Mouse (Mus musculus) mouse trophoblast stem cell (cell line): Measurements from ENCODE around the gene Tbc1d10b.

Experiments
- in situ Hi-C, 2 experiments: fragments of 300-500 bp; cut with MseI, MboI; formaldehyde crosslinking; loops; 2 replicates in 1 of 2; 3 replicates in 1 of 2; pipeline ENCODE4 v1.15.1; 2025

Tbc1d10b gene

DNA sequence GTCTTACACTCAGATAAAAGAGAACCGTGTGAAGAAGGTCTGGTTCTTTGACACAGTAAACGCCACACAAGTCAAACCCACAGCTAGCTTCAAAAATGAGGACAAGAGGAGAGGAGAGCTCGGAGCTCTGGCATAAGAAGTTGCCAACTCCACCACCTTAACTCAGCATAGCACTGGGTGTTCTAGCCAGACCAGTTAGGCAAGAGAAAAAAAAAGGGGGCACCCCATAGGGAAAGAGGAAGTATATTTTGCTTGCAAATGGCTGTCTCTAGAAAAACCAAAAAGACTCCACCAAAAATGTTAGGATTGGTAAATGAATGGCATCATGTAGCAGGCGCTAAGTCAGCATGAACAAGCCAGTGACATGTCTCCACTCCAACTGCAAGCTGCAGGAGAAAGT lies 44.3 kb downstream of the Tbc1d10b start:
- in situ Hi-C loops = no loop called here

- in situ Hi-C loops = no loop called here
Measured at GRCm38 (mm10) chr7:127162546-127162945, 45.7 kb downstream of the Tbc1d10b start.

DNA sequence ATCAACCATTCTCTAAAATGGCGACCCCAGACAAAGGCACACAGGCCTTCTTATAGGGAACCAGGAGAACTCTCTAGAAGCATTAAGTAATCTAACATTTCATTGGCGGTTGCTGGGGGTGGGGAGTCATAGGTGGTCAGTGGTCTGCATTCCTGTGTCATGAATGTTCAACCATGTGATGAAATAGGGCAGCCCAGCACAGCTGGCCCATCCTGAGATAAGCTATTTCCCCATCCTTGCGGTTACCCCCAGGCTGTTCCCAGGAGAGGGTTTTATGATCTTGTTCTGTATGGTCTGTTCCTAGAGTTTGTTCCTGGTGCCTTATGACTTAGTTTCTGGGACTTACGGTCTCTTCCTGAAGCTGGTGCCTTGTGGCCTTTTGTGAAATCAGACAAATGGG lies 50.7 kb downstream of the Tbc1d10b start:
- in situ Hi-C loops = no loop called here

DNA sequence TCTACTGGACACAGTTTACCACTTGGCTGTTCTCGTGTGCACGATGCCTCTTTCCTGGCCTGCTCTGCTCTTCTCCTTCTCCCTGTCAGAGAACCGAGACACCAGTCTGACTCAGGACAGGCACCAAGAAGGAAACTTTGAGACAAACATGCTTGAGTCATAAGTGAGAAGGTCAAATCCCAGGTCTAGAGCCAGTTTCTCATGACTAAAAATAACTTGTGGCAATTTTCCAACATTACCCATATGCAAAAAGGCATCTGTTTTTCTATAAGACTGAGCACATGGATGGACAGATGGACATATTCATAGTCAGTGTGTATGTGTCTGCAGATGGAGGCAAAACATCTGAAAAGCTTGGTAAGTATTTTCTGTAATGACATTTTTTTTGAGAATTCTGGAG lies 54.8 kb downstream of the Tbc1d10b start:
- in situ Hi-C loops = no loop called here

DNA sequence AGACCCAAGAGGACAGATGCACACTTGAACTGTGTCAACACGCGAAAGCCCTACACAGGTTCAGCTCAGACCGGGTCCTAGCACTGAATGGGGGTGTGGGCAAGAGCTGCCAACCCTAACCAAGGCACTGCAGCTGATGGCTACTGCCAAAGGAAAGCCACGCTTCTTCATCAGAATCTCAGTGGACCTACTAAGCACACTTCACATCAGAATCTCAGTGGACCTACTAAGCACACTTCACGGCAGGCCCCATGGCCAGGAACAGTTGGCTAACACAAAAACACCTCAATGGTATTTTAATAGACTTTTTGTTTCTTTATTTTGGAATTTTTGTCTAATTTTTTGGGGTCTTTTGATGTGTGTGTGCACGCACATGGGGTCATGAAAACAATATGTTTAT lies 55.8 kb downstream of the Tbc1d10b start:
- in situ Hi-C loops = no loop called here

- in situ Hi-C loops = no loop called here
Measured at GRCm38 (mm10) chr7:127147901-127148300, 60.4 kb downstream of the Tbc1d10b start.
